Mouse (Mus musculus) midbrain, embryonic 11.5 days (tissue): Measurements from ENCODE around the gene Spaar. TPM values are rescaled to one million over a fixed set of nuclear protein-coding genes. Genes with fewer than 3 reads are reported as not detected.

ENCODE experiments used
- ATAC-seq: fragments of 200-750 bp; cut with Nextera tagmentation; 2 replicates; pipeline ENCODE4 v1.8.0; 2017; ENCODE audit warnings: moderate TSS enrichment, moderate library complexity; ENCODE audit not compliant: low FRiP score
- DNase-seq: peaks from one replicate; pipeline ENCODE4 v3.0.0; 2015; ENCODE audit warnings: low spot score; ENCODE audit errors: missing footprints
- H3K27ac ChIP-seq: fragments of 300-500 bp; sonication (generic); 2 replicates; pipeline ENCODE4 v1.5.1; 2014; ENCODE audit warnings: low read depth, low read length
- H3K27me3 ChIP-seq: fragments of 300-500 bp; sonication (generic); 2 replicates; pipeline ENCODE4 v1.6.1; 2014; ENCODE audit warnings: mild to moderate bottlenecking, low read length, moderate library complexity, mixed read lengths; ENCODE audit not compliant: control insufficient read depth, insufficient read depth
- H3K36me3 ChIP-seq: fragments of 300-500 bp; sonication (generic); 2 replicates; pipeline ENCODE4 v1.6.1; 2014; ENCODE audit warnings: mild to moderate bottlenecking, low read length, moderate library complexity, mixed read lengths; ENCODE audit not compliant: control insufficient read depth, insufficient read depth
- H3K4me1 ChIP-seq: fragments of 300-500 bp; sonication (generic); 2 replicates; pipeline ENCODE4 v1.6.1; 2014; ENCODE audit warnings: low read length; ENCODE audit not compliant: control insufficient read depth, insufficient read depth
- H3K4me2 ChIP-seq: fragments of 300-500 bp; sonication (generic); 2 replicates; pipeline ENCODE4 v1.6.1; 2014; ENCODE audit warnings: mild to moderate bottlenecking, moderate library complexity
- H3K4me3 ChIP-seq: fragments of 300-500 bp; sonication (generic); 2 replicates; pipeline ENCODE4 v1.5.1; 2014; ENCODE audit warnings: low read depth, low read length
- H3K9ac ChIP-seq: fragments of 300-500 bp; sonication (generic); 2 replicates; pipeline ENCODE4 v1.6.1; 2014; ENCODE audit warnings: low read length
- H3K9me3 ChIP-seq: fragments of 300-500 bp; sonication (generic); 2 replicates; pipeline ENCODE4 v1.6.1; 2016; ENCODE audit warnings: low read length; ENCODE audit not compliant: control insufficient read depth
- WGBS: fragments of 180-500 bp; shearing (Covaris S2); extraction: QIAGEN DNeasy Blood & Tissue Kit; methylation state at CpG from one replicate; pipeline ENCODE4 v1.1.7; 2014; 5-methylcytosine and 5-hydroxymethylcytosine counted together
- polyA plus RNA-seq: library from polyadenylated mRNA; unstranded; fragments of >200 nt; fragmentation: Nextera tagmentation; extraction: Ambion mirVana; gene quantifications from 2 replicates; pipeline ENCODE4 v1.2.1, GENCODE M21; 2014

Gene Spaar
- 0.04 TPM in 1 of 2 replicates, not detected in the other for polyA plus RNA-seq

DNA sequence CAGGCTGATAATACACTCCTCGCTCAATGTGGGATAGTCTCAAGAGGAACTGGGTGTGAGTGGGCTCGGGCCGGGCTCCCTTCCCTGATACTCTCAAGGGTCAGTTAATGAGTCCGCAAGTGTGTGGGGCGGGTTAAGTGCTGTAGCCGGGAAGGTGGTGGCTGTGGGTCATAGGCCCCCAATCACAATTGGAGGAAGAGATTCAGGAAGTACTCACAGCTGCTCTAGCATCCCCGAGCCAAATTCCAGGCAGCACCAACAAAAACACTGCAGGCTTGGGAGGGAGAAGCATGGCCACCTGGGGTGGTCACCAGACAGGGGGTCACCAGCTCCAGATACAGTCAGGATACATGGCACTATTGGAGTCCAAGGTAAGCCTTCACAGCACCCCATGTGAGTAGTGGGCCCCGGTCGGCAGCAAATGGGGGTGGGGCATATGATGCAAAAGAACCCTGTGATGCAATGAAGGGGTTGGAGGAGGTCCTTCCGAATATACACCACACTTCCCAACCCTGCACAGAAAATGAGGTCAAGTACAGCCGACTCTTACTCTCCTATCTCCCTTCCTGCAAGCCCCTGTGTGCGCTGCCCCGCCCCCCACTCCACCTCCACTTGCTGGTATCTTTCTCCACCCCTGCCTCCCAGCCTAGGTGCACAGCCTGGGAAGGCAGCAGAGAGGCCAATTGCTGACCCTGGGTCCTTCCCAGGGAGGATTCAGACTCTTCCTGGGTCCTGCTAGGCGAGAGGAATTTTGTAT is at the start of gene Spaar:
Gene Spaar, plus strand, starts transcription at position 241 of the 757 bp plus-strand sequence.
- DNase-seq (no peak), ATAC-seq (no peak)
- 74% methylated on average over 14 of the region's 14 CpGs for WGBS
- Histone ChIP-seq H3K4me1 (no peaks in the 10 kb centered on the region), H3K9ac (no peak within 1 kb of the TSS), H3K9me3 (no peaks in the 10 kb centered on the region), H3K36me3 (no peaks in the 10 kb centered on the region), H3K27ac (no peak within 1 kb of the TSS), H3K4me2 (no peak within 1 kb of the TSS), H3K27me3 (no peaks in the 10 kb centered on the region), H3K4me3 (no peak within 1 kb of the TSS)

DNA sequence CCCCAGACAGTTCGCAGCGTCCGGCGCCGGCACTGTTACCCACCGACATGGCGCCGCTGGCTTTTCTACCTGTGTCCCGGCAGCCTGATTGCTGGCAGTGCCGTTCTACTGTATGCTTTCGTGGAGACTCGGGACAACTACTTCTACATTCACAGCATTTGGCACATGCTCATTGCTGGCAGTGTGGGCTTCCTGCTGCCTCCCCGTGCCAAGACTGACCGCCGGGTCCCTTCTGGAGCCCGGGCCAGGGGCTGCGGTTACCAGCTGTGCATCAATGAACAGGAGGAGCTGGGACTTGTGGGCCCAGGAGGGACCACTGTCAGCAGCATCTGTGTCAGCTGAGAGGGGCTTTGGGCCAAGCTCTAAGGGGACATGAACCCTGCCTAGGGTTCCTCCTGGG is 39.8 kb upstream of the Spaar start:
- H3K9me3 ChIP-seq = no peaks in the 10 kb centered on the region
- WGBS = 95% methylated on average over 17 of the region's 17 CpGs
- no peak for ATAC-seq
- H3K36me3 ChIP-seq = peaks cover 2% of the 10 kb centered on the region; the same call in 1 of the 2 replicates
- no peaks in the 10 kb centered on the region for H3K27me3 ChIP-seq
- H3K27ac ChIP-seq = no peak overlapping the region
- H3K4me2 ChIP-seq = no peak overlapping the region
- DNase-seq = no peak
- H3K4me3 ChIP-seq = no peak overlapping the region
- no peaks in the 10 kb centered on the region for H3K4me1 ChIP-seq
- H3K9ac ChIP-seq = no peak overlapping the region

DNA sequence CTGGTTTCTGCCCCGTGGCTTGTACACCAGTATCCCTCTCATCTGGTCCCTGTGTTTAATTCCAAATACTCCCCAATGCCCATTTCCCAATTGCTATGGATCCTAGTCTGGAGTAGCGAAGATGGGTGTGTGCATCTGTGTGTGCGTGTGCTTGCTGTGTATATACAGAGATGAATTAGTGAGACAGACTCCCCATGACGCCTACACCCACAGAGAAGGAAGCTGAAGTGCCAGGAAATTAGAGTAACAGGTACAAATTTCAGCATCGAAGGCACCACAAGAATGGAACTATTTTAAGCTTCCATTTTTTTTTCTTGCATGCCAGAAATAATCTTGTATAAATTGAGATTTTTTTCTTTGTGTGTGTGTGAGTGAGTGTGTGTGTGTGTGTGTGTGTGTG is 38.8 kb upstream of the Spaar start:
- 83% methylated on average over 5 of the region's 5 CpGs for WGBS
- no peak overlapping the region for H3K4me3 ChIP-seq
- peaks cover 2% of the 10 kb centered on the region; the same call in 1 of the 2 replicates for H3K36me3 ChIP-seq
- ATAC-seq (no peak), DNase-seq (peak; percentile 12)
- no peak overlapping the region for H3K9ac ChIP-seq
- no peaks in the 10 kb centered on the region for H3K4me1 ChIP-seq
- no peak overlapping the region for H3K4me2 ChIP-seq
- no peaks in the 10 kb centered on the region for H3K27me3 ChIP-seq
- H3K9me3 ChIP-seq = no peaks in the 10 kb centered on the region
- H3K27ac ChIP-seq = no peak overlapping the region

DNA sequence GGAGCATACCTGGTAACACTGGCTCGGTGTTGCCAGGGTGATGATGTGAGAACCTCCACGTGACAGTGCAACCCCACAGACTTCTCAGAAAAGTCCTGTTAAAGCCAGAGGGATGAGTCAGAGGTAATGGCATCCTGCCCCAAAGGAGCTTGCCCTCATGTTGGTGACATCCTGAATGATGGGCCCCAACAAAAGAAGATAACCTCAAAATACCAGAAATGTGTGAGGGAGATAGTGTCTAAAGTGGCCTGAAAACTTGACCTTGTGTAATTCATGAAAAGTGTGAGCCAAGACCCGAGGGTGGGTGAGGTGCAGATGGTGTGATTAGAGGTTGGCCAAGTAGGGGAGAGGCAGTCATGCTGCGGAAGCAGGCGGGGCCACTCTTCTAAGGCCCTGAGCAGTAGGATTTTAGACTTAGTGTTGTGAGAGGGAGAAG is 36.0 kb upstream of the Spaar start:
- H3K9me3 ChIP-seq = no peaks in the 10 kb centered on the region
- H3K36me3 ChIP-seq = peaks cover 2% of the 10 kb centered on the region; the same call in 1 of the 2 replicates
- 73% methylated on average over 5 of the region's 5 CpGs for WGBS
- H3K27ac ChIP-seq = no peak overlapping the region
- no peak overlapping the region for H3K4me3 ChIP-seq
- no peaks in the 10 kb centered on the region for H3K4me1 ChIP-seq
- DNase-seq (peak; percentile 81), ATAC-seq (no peak)
- H3K27me3 ChIP-seq = no peaks in the 10 kb centered on the region
- no peak overlapping the region for H3K4me2 ChIP-seq
- no peak overlapping the region for H3K9ac ChIP-seq

DNA sequence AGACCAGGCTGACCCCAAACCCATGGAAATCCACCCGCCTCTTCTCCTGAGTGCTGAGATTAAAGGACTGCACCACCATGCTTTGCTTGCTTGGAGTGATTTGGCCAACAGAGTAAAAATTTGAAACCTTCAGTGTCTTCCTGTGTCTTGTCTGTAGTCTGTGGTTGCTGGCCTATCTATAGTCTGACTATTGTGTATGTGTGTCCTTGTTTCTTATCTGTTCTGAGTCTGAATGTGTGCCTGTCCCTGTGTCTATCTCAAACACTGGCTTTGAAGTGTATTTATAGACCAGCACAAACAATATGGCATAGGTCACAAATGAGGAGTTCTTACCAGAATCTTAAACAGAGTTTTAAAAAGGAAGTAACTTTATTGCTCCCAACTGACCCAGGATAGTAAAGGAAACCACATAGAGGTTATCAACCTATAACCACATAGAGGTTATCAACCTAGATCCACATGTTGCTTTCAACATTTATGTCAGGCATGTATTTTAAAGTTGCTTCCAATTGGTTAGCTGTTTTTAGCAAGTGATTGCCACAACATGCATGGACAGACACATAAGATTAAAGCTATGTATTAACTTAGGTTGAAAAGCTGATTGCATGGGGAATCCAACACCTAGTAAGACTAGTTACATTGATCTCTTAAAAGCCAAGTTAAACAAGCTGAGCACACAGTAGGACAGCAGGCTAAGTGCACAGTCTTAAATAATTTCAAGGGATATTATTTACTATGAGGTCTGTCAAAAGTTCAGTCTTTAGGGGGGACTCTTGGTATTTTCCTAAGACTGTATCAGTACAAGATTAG is 35.2 kb upstream of the Spaar start:
- H3K36me3 ChIP-seq = peaks cover 2% of the 10 kb centered on the region; the same call in 1 of the 2 replicates
- no peak overlapping the region for H3K4me2 ChIP-seq
- WGBS = 86% methylated on average over 1 of the region's 1 CpGs
- H3K9me3 ChIP-seq = no peaks in the 10 kb centered on the region
- H3K4me1 ChIP-seq = no peaks in the 10 kb centered on the region
- H3K27me3 ChIP-seq = no peaks in the 10 kb centered on the region
- DNase-seq = peak; percentile 51
- no peak overlapping the region for H3K4me3 ChIP-seq
- H3K27ac ChIP-seq = no peak overlapping the region
- no peak overlapping the region for H3K9ac ChIP-seq
- no peak for ATAC-seq

DNA sequence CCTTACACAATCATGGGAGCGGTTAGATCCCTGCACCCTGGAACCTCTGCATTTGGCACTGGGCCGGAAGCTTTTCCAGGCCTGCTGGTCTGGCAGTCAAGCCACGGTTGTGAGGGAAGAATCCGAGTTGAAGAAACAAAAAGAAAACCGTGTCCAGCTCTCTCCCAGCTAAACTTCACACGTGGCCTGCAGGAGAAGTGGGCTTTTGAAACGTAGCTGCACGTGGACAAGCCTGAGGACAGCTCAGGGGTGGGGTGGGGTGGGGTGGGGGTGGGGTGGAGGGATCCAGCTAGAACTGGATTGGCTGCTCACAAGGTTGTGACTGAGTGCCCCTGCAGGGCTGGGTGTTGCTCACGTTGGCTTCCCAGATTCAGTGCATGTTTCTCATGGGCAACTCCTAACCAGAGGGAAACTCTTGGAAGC is 34.6 kb upstream of the Spaar start:
- Histone ChIP-seq H3K27me3 (no peaks in the 10 kb centered on the region), H3K4me1 (no peaks in the 10 kb centered on the region), H3K9me3 (no peaks in the 10 kb centered on the region), H3K27ac (no peak overlapping the region), H3K36me3 (no peaks in the 10 kb centered on the region), H3K9ac (no peak overlapping the region), H3K4me3 (no peak overlapping the region), H3K4me2 (no peak overlapping the region)
- DNase-seq (peak; percentile 75), ATAC-seq (no peak)
- 37% methylated on average over 9 of the region's 9 CpGs for WGBS

DNA sequence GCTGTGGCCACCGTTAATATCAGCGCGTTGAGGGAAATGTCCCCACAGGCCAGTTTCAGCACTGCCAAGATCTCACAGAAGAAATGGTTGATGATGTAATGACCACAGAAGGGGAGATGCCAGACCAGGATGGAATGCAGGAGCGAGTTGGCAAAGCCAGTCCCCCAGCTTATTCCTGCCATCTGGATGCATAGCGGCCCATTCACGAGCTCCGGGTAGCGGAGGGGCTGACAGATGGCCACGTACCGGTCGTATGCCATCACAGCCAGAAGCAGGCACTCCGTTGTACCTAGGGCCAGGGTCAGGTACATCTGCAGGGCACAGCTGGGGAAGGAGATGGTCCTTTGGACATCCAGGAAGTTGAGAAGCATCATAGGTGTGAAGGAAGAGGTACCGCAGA is 33.3 kb upstream of the Spaar start:
- Histone ChIP-seq H3K27ac (no peak overlapping the region), H3K4me2 (no peak overlapping the region), H3K4me3 (no peak overlapping the region), H3K36me3 (no peaks in the 10 kb centered on the region), H3K4me1 (no peaks in the 10 kb centered on the region), H3K9ac (no peak overlapping the region), H3K9me3 (no peaks in the 10 kb centered on the region), H3K27me3 (no peaks in the 10 kb centered on the region)
- WGBS = 95% methylated on average over 13 of the region's 13 CpGs
- DNase-seq (peak; percentile 57), ATAC-seq (no peak)

DNA sequence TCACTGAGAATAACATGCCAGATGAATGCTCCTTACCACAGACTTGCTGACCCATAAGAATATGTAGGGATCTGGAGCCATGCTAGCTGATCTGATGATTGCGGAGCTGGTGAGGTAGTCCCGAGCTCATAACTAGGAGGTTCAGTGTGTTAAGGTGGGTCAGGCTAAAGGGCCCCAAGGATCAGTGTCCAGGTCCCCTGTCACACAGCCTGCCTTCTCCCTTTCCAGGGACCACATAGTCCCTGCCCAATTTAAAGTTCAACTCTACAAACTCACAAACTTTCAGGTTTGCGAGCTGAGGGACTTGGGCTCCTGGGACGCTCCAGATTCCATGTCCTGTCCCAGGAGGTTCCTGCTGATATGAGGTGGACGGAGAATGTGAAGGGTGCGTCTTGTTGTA is 29.1 kb upstream of the Spaar start, which contains the start of gene Olfr70:
Gene Olfr70, minus strand, starts transcription at position 101 of the 400 bp plus-strand sequence.
- no peak within 1 kb of the TSS for H3K27ac ChIP-seq
- H3K9me3 ChIP-seq = no peaks in the 10 kb centered on the region
- no peaks in the 10 kb centered on the region for H3K36me3 ChIP-seq
- H3K9ac ChIP-seq = no peak within 1 kb of the TSS
- H3K4me3 ChIP-seq = no peak within 1 kb of the TSS
- ATAC-seq (no peak), DNase-seq (peak; percentile 4)
- WGBS = 94% methylated on average over 6 of the region's 6 CpGs
- H3K4me2 ChIP-seq = no peak within 1 kb of the TSS
- H3K27me3 ChIP-seq = no peaks in the 10 kb centered on the region
- H3K4me1 ChIP-seq = no peaks in the 10 kb centered on the region

DNA sequence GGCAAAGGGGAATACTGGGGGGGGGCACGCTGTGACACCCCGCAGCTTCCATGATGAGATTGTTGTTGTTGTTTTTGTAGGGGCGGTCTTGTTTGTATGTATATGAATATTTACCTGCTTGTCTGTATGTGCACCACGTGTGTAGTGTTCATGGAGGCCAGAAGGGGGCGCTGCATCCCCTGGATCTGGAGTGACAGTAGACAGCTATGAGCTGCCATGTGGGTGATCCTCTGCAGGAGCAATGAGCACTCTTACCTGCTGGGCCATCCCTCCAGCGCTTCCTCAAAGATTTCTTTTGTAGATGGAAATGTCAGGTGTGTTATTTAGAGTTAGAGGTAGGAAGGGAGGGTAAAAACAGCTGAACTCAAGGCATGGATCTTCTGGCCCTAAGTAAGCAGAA is 26.4 kb upstream of the Spaar start:
- H3K4me2 ChIP-seq = no peak overlapping the region
- no peak overlapping the region for H3K27ac ChIP-seq
- no peaks in the 10 kb centered on the region for H3K36me3 ChIP-seq
- H3K27me3 ChIP-seq = no peaks in the 10 kb centered on the region
- H3K4me1 ChIP-seq = no peaks in the 10 kb centered on the region
- no peak overlapping the region for H3K9ac ChIP-seq
- ATAC-seq (no peak), DNase-seq (peak; percentile 60)
- H3K4me3 ChIP-seq = no peak overlapping the region
- WGBS = 70% methylated on average over 6 of the region's 6 CpGs
- no peaks in the 10 kb centered on the region for H3K9me3 ChIP-seq
